Mouse (Mus musculus) MEL (cell line): ENCODE measurements around the gene Acat2.

Experiments used
- EP300 ChIP-seq, 2 experiments: IDR thresholded peaks; 2 replicates each; pipeline ENCODE4 v1.6.1; 2011; ENCODE audit warnings: improper control_type of control experiment in 2 of 2, low read length in 2 of 2, low read depth in 1 of 2, mild to moderate bottlenecking in 1 of 2
- POLR2A ChIP-seq, 2 experiments: IDR thresholded peaks; 2 replicates each; pipeline ENCODE4 v1.6.1; 2011 to 2012; ENCODE audit warnings: low read length in 2 of 2, mild to moderate bottlenecking in 2 of 2, control low read depth in 1 of 2, improper control_type of control experiment in 1 of 2, low read depth in 1 of 2, moderate library complexity in 1 of 2; ENCODE audit not compliant: control insufficient read depth in 1 of 2, insufficient read depth in 1 of 2, poor library complexity in 1 of 2
- SIN3A ChIP-seq: IDR thresholded peaks from 2 replicates; pipeline ENCODE4 v1.6.1; 2012; ENCODE audit warnings: low read length, improper control_type of control experiment, inconsistent platforms
- TBP ChIP-seq: IDR thresholded peaks from 2 replicates; pipeline ENCODE4 v1.8.0; 2011; ENCODE audit warnings: low read depth, low read length, improper control_type of control experiment

DNA sequence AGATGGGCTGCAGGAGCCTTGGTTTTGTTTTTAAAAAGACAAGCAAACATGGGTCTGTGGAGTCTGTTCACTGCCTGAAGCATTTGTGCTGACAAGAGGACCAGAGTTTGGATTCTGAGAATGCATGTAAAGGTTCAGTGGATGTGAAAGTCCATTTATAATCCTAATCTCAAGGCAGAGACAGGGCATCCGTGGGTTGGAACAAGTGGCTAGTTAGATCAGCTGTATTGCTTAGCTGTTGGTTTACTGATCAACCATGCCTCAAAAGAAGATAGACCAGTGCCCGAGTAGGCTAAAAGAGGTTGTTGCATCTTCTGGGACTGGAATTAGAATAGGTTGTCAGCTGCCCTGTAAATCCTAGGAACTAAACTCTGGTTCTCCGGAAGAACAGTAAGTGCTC lies 2.9 kb upstream of the Acat2 start:
- TF ChIP-seq TBP (no peak), POLR2A (IDR thresholded peaks at IDR 0.05; ENCODE audit: control insufficient read depth in 1 of 2, insufficient read depth in 1 of 2, low read depth in 1 of 2, low read length in 2 of 2, poor library complexity in 1 of 2) (no peak), EP300 (IDR thresholded peaks at IDR 0.05; ENCODE audit: low read depth in 1 of 2, low read length in 2 of 2) (no peak), SIN3A (no peak)
